Mouse (Mus musculus) embryonic facial prominence, embryonic 12.5 days (tissue): ENCODE results near the gene Disc1. TPM values are rescaled to one million over a fixed set of nuclear protein-coding genes. Genes with fewer than 3 reads are reported as not detected.

Source experiments
- ATAC-seq: fragments of 200-750 bp; cut with Nextera tagmentation; 2 replicates; pipeline ENCODE4 v1.8.0; 2017; ENCODE audit not compliant: insufficient number of reproducible peaks, insufficient read depth, low FRiP score, low TSS enrichment
- H3K27ac ChIP-seq: fragments of 300-500 bp; sonication (generic); 2 replicates; pipeline ENCODE4 v1.5.1; 2016; ENCODE audit warnings: mild to moderate bottlenecking
- H3K27me3 ChIP-seq: fragments of 300-500 bp; sonication (generic); 2 replicates; pipeline ENCODE4 v1.6.1; 2016; ENCODE audit warnings: mild to moderate bottlenecking, moderate library complexity
- H3K36me3 ChIP-seq: fragments of 300-500 bp; sonication (generic); 2 replicates; pipeline ENCODE4 v1.6.1; 2016; ENCODE audit warnings: mild to moderate bottlenecking
- H3K4me1 ChIP-seq: fragments of 300-500 bp; sonication (generic); 2 replicates; pipeline ENCODE4 v1.6.1; 2016
- H3K4me2 ChIP-seq: fragments of 300-500 bp; sonication (generic); replicated peaks from 2 replicates; pipeline ENCODE4 v1.6.1; 2016; ENCODE audit warnings: mild to moderate bottlenecking, moderate library complexity
- H3K4me3 ChIP-seq: fragments of 300-500 bp; sonication (generic); 2 replicates; pipeline ENCODE4 v1.5.1; 2016; ENCODE audit warnings: mild to moderate bottlenecking
- H3K9ac ChIP-seq: fragments of 300-500 bp; sonication (generic); 2 replicates; pipeline ENCODE4 v1.6.1; 2016; ENCODE audit warnings: mild to moderate bottlenecking, moderate library complexity
- H3K9me3 ChIP-seq: fragments of 300-500 bp; sonication (generic); 2 replicates; pipeline ENCODE4 v1.6.1; 2016; ENCODE audit warnings: mild to moderate bottlenecking, moderate library complexity
- WGBS: fragments of 180-500 bp; shearing (Covaris S2); methylation state at CpG from one replicate; pipeline ENCODE4 v1.1.7; 2016; 5-methylcytosine and 5-hydroxymethylcytosine counted together
- polyA plus RNA-seq: library from polyadenylated mRNA; unstranded; fragments of >200 nt; fragmentation: Nextera tagmentation; extraction: Ambion mirVana; gene quantifications from 2 replicates; pipeline ENCODE4 v1.2.1, GENCODE M21; 2016

The Disc1 gene
- polyA plus RNA-seq, 1 experiment from 2014 or later, result 2.9 TPM

DNA sequence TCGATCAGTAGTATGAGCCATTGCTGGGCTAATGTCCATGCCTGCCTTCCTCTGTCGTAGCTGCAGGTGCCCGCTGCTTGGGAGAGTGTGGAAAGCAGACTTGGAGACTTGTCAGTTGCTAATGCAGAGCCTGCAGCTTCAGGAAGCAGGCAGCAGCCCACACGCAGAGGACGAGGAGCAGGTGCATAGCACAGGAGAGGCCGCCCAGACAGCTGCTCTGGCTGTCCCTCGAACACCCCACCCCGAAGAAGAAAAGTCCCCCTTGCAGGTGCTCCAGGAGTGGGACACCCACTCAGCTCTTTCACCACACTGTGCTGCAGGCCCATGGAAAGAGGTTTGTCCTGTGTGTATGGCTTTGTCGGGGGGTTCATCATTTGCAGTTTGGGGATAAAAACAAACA is 178.7 kb downstream of the Disc1 start:
- no peak overlapping the region for H3K4me3 ChIP-seq
- 70% methylated on average over 9 of the region's 9 CpGs for WGBS
- H3K27me3 ChIP-seq, result 0 out of 2 replicates have a peak, but pooled peaks cover 6% of the 10 kb centered on the region

DNA sequence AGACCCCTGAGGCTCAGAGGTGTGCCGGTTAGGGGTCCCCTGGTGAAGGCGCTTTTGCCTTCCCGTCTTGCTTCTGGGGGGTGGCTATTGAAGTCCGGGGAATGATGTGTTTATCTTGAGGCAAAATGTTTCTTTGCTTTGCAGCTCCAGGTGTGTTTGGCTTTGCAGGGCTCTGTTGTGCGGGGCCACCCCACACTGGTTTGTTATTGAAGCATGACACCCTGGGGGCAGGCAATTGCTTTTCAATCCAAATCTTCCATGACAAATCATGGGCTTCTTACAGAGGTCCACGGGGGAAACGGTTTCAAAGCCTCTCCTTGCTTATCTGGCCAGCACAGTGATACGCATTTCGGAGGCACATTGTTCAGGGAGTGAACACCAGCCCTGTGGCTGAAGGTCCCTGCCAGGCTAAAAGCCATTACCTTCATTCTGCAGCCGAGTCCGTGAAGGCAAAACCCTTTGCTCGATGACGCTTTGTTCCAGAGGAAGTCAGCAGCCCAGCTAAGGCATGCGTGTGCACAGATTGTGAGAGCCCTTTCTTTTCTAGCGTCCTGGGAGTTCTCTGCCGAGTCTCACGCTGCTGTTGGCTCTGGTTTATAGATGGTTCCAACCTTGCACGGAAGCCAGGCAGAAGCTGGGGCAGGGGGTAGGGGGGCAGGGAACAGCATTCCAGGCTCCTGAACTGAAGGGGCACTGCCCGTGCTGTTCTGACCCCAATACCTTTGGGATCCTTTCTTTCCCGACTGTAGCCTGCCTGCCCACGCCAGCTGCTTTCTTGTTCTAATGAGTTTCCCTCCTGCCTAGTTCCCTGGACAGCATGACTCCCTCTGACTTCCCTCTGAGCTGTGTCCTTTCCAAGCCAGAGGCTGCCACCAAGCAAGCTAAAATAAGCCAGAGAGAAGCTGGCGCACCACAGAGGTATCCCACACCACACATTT is 182.2 kb downstream of the Disc1 start:
- H3K27ac ChIP-seq, result peak overlapping the region; percentile 63
- H3K9me3 ChIP-seq, result no peaks in the 10 kb centered on the region
- 8% methylated on average over 22 of the region's 22 CpGs for WGBS
- no peak for ATAC-seq
- H3K36me3 ChIP-seq, result no peaks in the 10 kb centered on the region
- 0 out of 2 replicates have a peak, but pooled peaks cover 6% of the 10 kb centered on the region for H3K27me3 ChIP-seq
- peak overlapping the region; percentile 36 for H3K9ac ChIP-seq
- peak overlapping the region; percentile 43 for H3K4me2 ChIP-seq
- peaks cover 16% of the 10 kb centered on the region for H3K4me1 ChIP-seq
- no peak overlapping the region for H3K4me3 ChIP-seq

More for the DNA sequence above, 178.7 kb downstream of the Disc1 start:
- peaks cover 10% of the 10 kb centered on the region for H3K4me1 ChIP-seq
- ATAC-seq, result no peak
- no peak overlapping the region for H3K4me2 ChIP-seq
- H3K9ac ChIP-seq, result no peak overlapping the region
- no peak overlapping the region for H3K27ac ChIP-seq
- no peaks in the 10 kb centered on the region for H3K9me3 ChIP-seq
- no peaks in the 10 kb centered on the region for H3K36me3 ChIP-seq

DNA sequence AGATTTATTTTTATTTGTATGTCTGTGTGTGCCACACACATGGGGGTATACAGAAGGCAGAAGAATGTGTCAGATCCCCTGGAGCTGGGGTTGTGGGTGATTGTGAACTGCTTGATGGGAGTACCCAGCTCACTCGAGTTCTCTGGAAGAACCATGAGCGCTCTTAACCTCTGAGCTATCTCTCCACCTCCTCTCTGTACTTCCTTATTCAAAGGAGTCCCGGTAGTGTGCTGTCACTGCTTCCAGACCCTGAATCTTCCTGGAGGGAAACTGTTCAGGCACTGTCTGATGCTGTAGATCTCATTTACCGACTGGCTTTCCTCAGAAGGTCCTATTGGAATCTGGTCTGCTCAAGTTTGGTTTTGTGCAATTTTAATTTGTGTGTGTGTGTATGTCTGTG is 186.8 kb downstream of the Disc1 start:
- H3K36me3 ChIP-seq, result no peaks in the 10 kb centered on the region
- WGBS, result 59% methylated on average over 4 of the region's 4 CpGs
- H3K4me1 ChIP-seq, result peaks cover 36% of the 10 kb centered on the region
- H3K9me3 ChIP-seq, result no peaks in the 10 kb centered on the region
- H3K4me3 ChIP-seq, result no peak overlapping the region
- no peak overlapping the region for H3K27ac ChIP-seq
- H3K27me3 ChIP-seq, result no peaks in the 10 kb centered on the region
- H3K9ac ChIP-seq, result no peak overlapping the region
- H3K4me2 ChIP-seq, result no peak overlapping the region
- no peak for ATAC-seq

DNA sequence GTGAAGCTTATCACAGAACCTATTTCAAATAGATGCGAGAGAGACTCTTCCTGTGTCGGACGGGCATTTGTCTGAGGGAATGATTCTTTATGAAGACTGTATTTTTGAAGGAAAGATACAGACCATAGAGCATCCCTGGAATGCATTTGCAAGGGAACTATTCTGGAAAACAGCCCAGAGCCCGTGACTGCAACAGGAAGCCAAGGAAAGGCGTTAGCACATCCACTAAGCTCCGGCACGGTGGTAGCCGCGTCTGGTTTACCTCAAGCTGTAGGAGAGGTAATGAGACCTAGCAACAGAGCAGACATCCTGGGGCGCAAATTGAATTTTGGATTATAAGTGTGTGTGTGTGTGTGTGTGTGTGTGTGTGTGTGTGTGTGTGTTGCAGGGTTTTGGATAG is 188.4 kb downstream of the Disc1 start:
- H3K4me2 ChIP-seq, result no peak overlapping the region
- no peak for ATAC-seq
- WGBS, result 36% methylated on average over 10 of the region's 10 CpGs
- no peak overlapping the region for H3K27ac ChIP-seq
- no peak overlapping the region for H3K4me3 ChIP-seq
- H3K27me3 ChIP-seq, result no peaks in the 10 kb centered on the region
- no peaks in the 10 kb centered on the region for H3K9me3 ChIP-seq
- H3K4me1 ChIP-seq, result peaks cover 27% of the 10 kb centered on the region
- H3K9ac ChIP-seq, result no peak overlapping the region
- H3K36me3 ChIP-seq, result no peaks in the 10 kb centered on the region

GRCm38 (mm10) chr8:125242921-125243320 is 188.9 kb downstream of the Disc1 start:
- no peak overlapping the region for H3K4me2 ChIP-seq
- H3K9me3 ChIP-seq, result no peaks in the 10 kb centered on the region
- no peak for ATAC-seq
- H3K27me3 ChIP-seq, result no peaks in the 10 kb centered on the region
- 48% methylated on average over 4 of the region's 4 CpGs for WGBS
- peaks cover 27% of the 10 kb centered on the region for H3K4me1 ChIP-seq
- no peaks in the 10 kb centered on the region for H3K36me3 ChIP-seq
- H3K4me3 ChIP-seq, result no peak overlapping the region
- H3K27ac ChIP-seq, result no peak overlapping the region; the same call in 1 of the 2 replicates
- H3K9ac ChIP-seq, result no peak overlapping the region

DNA sequence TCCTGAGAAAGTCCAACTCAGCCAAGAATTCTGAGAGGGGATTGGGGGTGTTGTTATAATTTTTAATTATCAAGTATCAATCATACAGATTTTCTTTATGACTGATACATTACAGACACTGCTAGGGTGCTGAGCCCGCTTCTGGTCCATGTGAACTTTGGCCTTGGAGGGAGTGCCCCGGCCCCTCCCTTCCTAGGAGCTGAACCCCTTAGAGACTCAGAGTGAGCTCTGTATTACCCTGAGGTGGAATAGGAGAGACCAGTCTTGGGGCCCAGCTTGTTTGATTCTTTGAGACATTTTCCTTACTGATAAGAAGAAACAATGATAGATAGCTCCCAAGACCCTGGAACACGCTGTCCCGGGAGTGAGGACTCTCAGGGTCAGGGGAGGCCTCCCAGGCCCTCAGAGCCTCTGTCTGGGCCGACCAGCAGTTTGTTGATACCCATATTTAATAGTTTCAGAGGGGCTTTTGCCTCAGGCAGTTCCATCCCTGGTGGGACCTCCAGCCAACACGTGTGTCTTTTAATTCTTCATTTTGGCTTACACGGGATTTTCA is 192.8 kb downstream of the Disc1 start:
- WGBS, result 49% methylated on average over 7 of the region's 7 CpGs
- H3K27ac ChIP-seq, result no peak overlapping the region
- H3K4me3 ChIP-seq, result no peak overlapping the region
- no peaks in the 10 kb centered on the region for H3K9me3 ChIP-seq
- no peak for ATAC-seq
- H3K9ac ChIP-seq, result no peak overlapping the region
- H3K36me3 ChIP-seq, result no peaks in the 10 kb centered on the region
- peaks cover 15% of the 10 kb centered on the region for H3K4me1 ChIP-seq
- no peak overlapping the region for H3K4me2 ChIP-seq
- no peaks in the 10 kb centered on the region for H3K27me3 ChIP-seq

GRCm38 (mm10) chr8:125247349-125247748 is 193.4 kb downstream of the Disc1 start:
- no peak overlapping the region for H3K27ac ChIP-seq
- H3K36me3 ChIP-seq, result no peaks in the 10 kb centered on the region
- H3K4me1 ChIP-seq, result peaks cover 10% of the 10 kb centered on the region
- H3K27me3 ChIP-seq, result no peaks in the 10 kb centered on the region
- no peak overlapping the region for H3K4me3 ChIP-seq
- ATAC-seq, result no peak
- H3K9me3 ChIP-seq, result no peaks in the 10 kb centered on the region
- H3K9ac ChIP-seq, result no peak overlapping the region
- no peak overlapping the region for H3K4me2 ChIP-seq
- WGBS, result 3% methylated on average over 1 of the region's 1 CpGs

DNA sequence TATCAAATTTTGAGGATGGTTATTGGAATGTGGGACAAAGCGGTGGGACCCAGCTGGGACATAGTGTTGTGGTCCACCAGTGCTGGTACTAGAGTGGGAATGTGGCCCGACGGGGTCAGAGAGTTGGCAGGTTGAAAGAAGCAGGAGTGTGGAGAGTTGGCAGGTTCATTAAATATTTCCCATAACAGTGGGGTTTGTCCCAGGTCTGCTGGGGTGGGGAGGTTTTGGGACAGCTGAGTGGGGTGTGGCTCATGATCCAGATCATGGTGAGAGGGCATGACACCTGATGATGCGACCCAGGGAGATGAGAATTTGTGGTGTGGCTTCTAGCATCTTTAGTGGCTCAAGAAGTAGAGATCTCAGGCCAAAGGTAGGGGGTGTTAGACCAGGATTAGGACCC is 199.0 kb downstream of the Disc1 start:
- Histone ChIP-seq H3K9ac (no peak overlapping the region), H3K4me2 (no peak overlapping the region), H3K27ac (no peak overlapping the region), H3K36me3 (no peaks in the 10 kb centered on the region), H3K4me1 (peaks cover 28% of the 10 kb centered on the region), H3K27me3 (no peaks in the 10 kb centered on the region), H3K9me3 (no peaks in the 10 kb centered on the region), H3K4me3 (no peak overlapping the region)
- 97% methylated on average over 4 of the region's 4 CpGs for WGBS
- ATAC-seq, result no peak

GRCm38 (mm10) chr8:125253505-125254180 is 199.6 kb downstream of the Disc1 start:
- 35% methylated on average over 10 of the region's 10 CpGs for WGBS
- ATAC-seq, result 0 out of 2 replicates have a peak, but pooled peaks have one; percentile 36
- peak overlapping the region; percentile 75 for H3K4me2 ChIP-seq
- 0 out of 2 replicates have a peak overlapping the region, but pooled peaks have one; percentile 33 for H3K9ac ChIP-seq
- H3K27me3 ChIP-seq, result no peaks in the 10 kb centered on the region
- H3K4me3 ChIP-seq, result peak overlapping the region; percentile 42
- peaks cover 30% of the 10 kb centered on the region for H3K4me1 ChIP-seq
- peak overlapping the region; percentile 93 for H3K27ac ChIP-seq
- H3K9me3 ChIP-seq, result no peaks in the 10 kb centered on the region
- no peaks in the 10 kb centered on the region for H3K36me3 ChIP-seq

DNA sequence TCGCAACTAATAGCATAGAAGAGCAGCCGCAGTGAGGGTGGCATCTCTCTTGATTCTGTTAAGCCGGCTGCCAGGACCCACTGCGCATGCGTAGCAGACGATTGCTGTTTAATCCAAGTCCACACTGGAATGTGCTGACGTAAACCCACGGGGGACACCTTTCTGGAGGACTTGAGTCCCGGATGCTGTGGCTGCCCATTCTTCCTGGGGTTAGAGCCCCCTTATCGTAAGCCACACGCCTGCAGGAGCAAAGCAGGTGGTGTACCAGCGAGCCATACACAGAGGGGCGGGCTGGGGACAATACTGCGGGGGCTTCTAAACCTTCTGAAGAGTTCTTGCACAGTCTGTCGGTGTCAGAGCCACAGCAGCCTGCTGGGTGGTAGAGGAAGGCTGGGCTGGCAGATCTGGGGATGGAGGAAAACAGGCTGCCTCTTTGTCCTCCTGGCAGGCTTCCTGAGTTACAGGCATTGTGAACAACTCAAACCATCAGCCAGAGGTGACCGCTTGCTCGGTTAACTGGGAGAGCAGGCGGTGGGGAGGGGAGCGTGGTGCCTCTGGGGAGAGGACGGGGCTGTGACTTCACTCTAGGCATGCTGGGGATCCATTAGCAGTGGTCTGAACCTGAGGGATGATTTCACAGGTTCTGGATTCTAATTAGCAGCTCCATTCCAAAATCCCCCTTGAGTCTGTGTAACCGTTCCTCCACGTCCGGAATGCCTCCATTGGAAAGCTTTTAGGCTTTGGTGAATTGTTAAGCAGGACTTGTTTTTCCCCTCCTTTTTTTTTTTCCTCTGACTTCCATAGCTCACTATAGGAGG is 200.4 kb downstream of the Disc1 start:
- Histone ChIP-seq H3K4me3 (peak overlapping the region; percentile 42), H3K27me3 (no peaks in the 10 kb centered on the region), H3K27ac (peak overlapping the region; percentile 93), H3K36me3 (no peaks in the 10 kb centered on the region), H3K9ac (peak overlapping the region; percentile 34; the same call in 1 of the 2 replicates), H3K4me2 (peak overlapping the region; percentile 75), H3K4me1 (peaks cover 32% of the 10 kb centered on the region), H3K9me3 (no peaks in the 10 kb centered on the region)
- WGBS, result 7% methylated on average over 23 of the region's 23 CpGs
- peak; percentile 75 for ATAC-seq
